ENCODE assay signal across 1 mouse cellular context in genomic region chr8:70507027-70507393, GRCm38 (mm10).
TF ChIP-seq lines count a peak whose summit lies in the region.

No protein-coding gene starts in this region.

TF ChIP-seq in MEL, 35 proteins besides CTCF, POLR2A, EP300 and RAD21:
- no peak for TF ChIP-seq ETS1 (IDR thresholded peaks at IDR 0.05; ENCODE audit: low read depth, low read length)
- TF ChIP-seq JUND (IDR thresholded peaks at IDR 0.05; ENCODE audit: low read depth, low read length), result 0 out of 2 replicates have a peak, but pooled peaks have one; percentile 1
- no peak for TF ChIP-seq MYC (IDR thresholded peaks at IDR 0.05; ENCODE audit: low read depth, low read length)
- no peak for TF ChIP-seq ZNF384 (IDR thresholded peaks at IDR 0.05; ENCODE audit: low read depth, low read length)
- 0 out of 2 replicates have a peak, but pooled peaks have one; percentile 9 for TF ChIP-seq ZMIZ1 (IDR thresholded peaks at IDR 0.05; ENCODE audit: low read depth, low read length)
- peak; percentile 95 for TF ChIP-seq POLR2AphosphoS2 (IDR thresholded peaks at IDR 0.05; ENCODE audit: low read length)
- no peak for TF ChIP-seq RCOR1 (IDR thresholded peaks at IDR 0.05; ENCODE audit: low read depth, low read length)
- TF ChIP-seq GABPA (IDR thresholded peaks at IDR 0.05; ENCODE audit: low read depth, low read length), result no peak
- TF ChIP-seq UBTF (IDR thresholded peaks at IDR 0.05; ENCODE audit: borderline replicate concordance, insufficient read depth, low read depth, low read length), result no peak
- no peak for TF ChIP-seq TCF12 (IDR thresholded peaks at IDR 0.05; ENCODE audit: low read depth, low read length)
- 0 out of 2 replicates have a peak, but pooled peaks have one; percentile 12 for TF ChIP-seq KAT2A (conservative IDR thresholded peaks at IDR 0.05; ENCODE audit: low read depth, low read length)
- TF ChIP-seq USF1 (IDR thresholded peaks at IDR 0.05; ENCODE audit: low read depth, low read length), result no peak
- no peak for TF ChIP-seq MAFK (IDR thresholded peaks at IDR 0.05; ENCODE audit: borderline replicate concordance, low read depth, low read length)
- no peak for TF ChIP-seq CHD1 (IDR thresholded peaks at IDR 0.05; ENCODE audit: low read depth, low read length)
- TF ChIP-seq BHLHE40 (IDR thresholded peaks at IDR 0.05; ENCODE audit: borderline replicate concordance, low read depth, low read length), result no peak
- TF ChIP-seq POLR2AphosphoS5 (IDR thresholded peaks at IDR 0.05; ENCODE audit: borderline replicate concordance, low read depth, low read length), result peak; percentile 51; the same call in 1 of the 2 replicates
- TF ChIP-seq SIN3A (IDR thresholded peaks at IDR 0.05; ENCODE audit: low read length), result no peak; the same call in 1 of the 2 replicates
- no peak for TF ChIP-seq CHD2 (IDR thresholded peaks at IDR 0.05; ENCODE audit: low read length)
- TF ChIP-seq ZC3H11A (IDR thresholded peaks at IDR 0.05; ENCODE audit: low read depth, low read length), result no peak
- no peak for TF ChIP-seq MEF2A (IDR thresholded peaks at IDR 0.05; ENCODE audit: extremely low read depth, insufficient replicate concordance, low read depth, low read length, poor library complexity, severe bottlenecking)
- no peak for TF ChIP-seq TAL1 (IDR thresholded peaks at IDR 0.05; ENCODE audit: low read length)
TF ChIP-seq in MEL: peak in this region for 5.
